Mouse (Mus musculus) neural tube, embryonic 11.5 days (tissue): ENCODE measurements around the gene Raet1e. TPM values are rescaled to one million over a fixed set of nuclear protein-coding genes. Genes with fewer than 3 reads are reported as not detected.
"Not testable (repeated sequence)": the region's sequence is repeated elsewhere in the genome, so short reads cannot be mapped to it uniquely, and the experiment has no call there.

ENCODE experiments used
- ATAC-seq: fragments of 200-750 bp; cut with Nextera tagmentation; 2 replicates; pipeline ENCODE4 v1.8.0; 2017; ENCODE audit warnings: moderate number of reproducible peaks, mild to moderate bottlenecking, moderate TSS enrichment, moderate library complexity; ENCODE audit not compliant: insufficient read depth, low FRiP score, low TSS enrichment
- DNase-seq: peaks from one replicate; pipeline ENCODE4 v3.0.0-alpha.2; 2015; ENCODE audit warnings: low spot score
- H3K27ac ChIP-seq: fragments of 300-500 bp; sonication (generic); 2 replicates; pipeline ENCODE4 v1.5.1; 2014; ENCODE audit warnings: low read depth, mild to moderate bottlenecking, low read length
- H3K27me3 ChIP-seq: fragments of 300-500 bp; sonication (generic); 2 replicates; pipeline ENCODE4 v1.6.1; 2014; ENCODE audit warnings: mild to moderate bottlenecking, low read length, mixed read lengths; ENCODE audit not compliant: control insufficient read depth, insufficient read depth
- H3K36me3 ChIP-seq: fragments of 300-500 bp; sonication (generic); 2 replicates; pipeline ENCODE4 v1.6.1; 2014; ENCODE audit warnings: mild to moderate bottlenecking, low read length, moderate library complexity, mixed read lengths; ENCODE audit not compliant: control insufficient read depth, insufficient read depth
- H3K4me1 ChIP-seq: fragments of 300-500 bp; sonication (generic); 2 replicates; pipeline ENCODE4 v1.6.1; 2014; ENCODE audit warnings: low read length, mixed read lengths; ENCODE audit not compliant: control insufficient read depth, insufficient read depth
- H3K4me2 ChIP-seq: fragments of 300-500 bp; sonication (generic); 2 replicates; pipeline ENCODE4 v1.6.1; 2014; ENCODE audit warnings: low read depth, mild to moderate bottlenecking, moderate library complexity
- H3K4me3 ChIP-seq: fragments of 300-500 bp; sonication (generic); 2 replicates; pipeline ENCODE4 v1.5.1; 2014; ENCODE audit warnings: low read depth, low read length
- H3K9ac ChIP-seq: fragments of 300-500 bp; sonication (generic); 2 replicates; pipeline ENCODE4 v1.6.1; 2014; ENCODE audit warnings: mild to moderate bottlenecking, low read length
- H3K9me3 ChIP-seq: fragments of 300-500 bp; sonication (generic); 2 replicates; pipeline ENCODE4 v1.6.1; 2016; ENCODE audit warnings: low read length; ENCODE audit not compliant: control insufficient read depth
- WGBS: fragments of 180-500 bp; shearing (Covaris S2); extraction: QIAGEN DNeasy Blood & Tissue Kit; methylation state at CpG from one replicate; pipeline ENCODE4 v1.1.7; 2014; 5-methylcytosine and 5-hydroxymethylcytosine counted together
- polyA plus RNA-seq: library from polyadenylated mRNA; unstranded; fragments of >200 nt; fragmentation: Nextera tagmentation; extraction: Ambion mirVana; gene quantifications from 2 replicates; pipeline ENCODE4 v1.2.1, GENCODE M21; 2014

Gene Raet1e
- polyA plus RNA-seq, 1 experiment from 2014 or later: 10.4 TPM

DNA sequence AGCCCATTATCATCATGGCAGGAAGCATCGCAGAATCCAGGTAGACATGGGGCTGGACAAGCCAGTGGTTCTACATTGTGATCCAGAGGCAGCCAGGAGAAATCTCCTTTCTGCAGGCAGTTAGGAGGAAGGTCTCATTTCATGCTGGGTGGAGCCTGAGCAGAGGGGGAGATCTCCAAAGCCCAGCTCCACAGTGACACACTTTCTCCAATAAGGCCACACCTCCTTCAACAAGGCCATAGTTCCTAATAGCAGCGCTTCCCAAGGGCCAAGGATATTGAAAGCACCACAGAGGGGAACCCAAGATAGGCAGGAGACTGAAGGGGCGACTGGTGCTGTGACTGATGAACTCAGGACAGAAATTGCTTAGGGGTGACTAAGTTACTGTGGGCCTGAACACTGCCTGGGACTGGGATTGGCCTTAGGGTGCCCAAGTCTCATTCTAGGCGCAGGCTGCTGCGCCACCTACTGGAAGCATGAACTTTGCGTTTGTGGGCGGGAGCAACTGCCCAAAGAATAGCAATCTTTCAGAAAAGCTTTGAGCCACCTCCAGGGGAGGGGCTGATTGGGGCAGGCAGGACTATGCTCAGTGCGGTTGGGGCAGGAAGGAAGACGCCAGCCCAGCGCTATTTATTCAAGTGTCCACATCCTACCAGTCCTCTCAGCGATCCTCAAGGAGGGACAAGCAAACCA, 244.0 kb downstream of the Raet1e start:
- H3K9me3 ChIP-seq, H3K9ac ChIP-seq, H3K4me2 ChIP-seq, H3K27ac ChIP-seq, H3K27me3 ChIP-seq, H3K4me3 ChIP-seq, H3K4me1 ChIP-seq, H3K36me3 ChIP-seq: not testable (repeated sequence)
- WGBS: 5% methylated on average over 8 of the region's 11 CpGs
- DNase-seq (peak; percentile 80), ATAC-seq (peak; percentile 75)

DNA sequence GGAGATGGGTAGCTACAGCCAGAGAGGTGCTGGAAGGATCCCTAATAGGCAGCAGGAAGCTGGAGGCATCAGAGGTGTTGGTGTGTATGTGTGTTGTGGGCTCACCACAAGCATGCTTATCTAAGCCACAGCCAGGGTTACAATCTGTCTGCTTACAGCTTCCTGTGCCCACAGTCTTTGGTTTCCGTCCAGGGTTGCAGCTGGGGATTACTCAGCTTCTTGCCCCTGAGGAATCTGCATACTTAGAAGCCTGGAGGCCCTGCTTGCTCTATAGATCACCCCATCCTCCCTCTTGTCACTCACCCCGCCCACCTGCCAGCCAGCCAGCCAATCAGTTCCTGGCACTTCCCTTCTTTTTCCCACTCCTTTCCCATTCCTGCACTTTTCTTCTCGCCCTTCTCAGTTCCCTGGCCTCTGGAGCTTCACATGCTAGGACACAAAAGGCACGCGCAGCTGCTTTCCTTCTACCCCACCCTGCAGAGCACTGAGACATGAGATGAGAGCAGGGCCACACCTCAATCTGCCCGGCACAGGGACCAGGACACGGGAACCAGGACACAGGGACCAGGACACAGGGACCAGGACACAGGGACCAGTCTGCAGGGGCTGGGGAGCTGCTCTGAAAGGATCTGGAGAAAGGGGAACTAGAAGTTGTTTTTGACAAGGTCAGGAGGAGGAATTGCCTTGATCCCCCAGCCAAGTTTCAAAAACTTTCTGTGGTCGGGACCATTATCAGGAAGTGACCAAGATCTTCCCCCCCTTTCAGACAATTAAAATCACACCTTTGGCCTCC, 255.5 kb downstream of the Raet1e start:
- H3K4me3 ChIP-seq, H3K27ac ChIP-seq, H3K36me3 ChIP-seq, H3K4me1 ChIP-seq, H3K9me3 ChIP-seq, H3K4me2 ChIP-seq, H3K9ac ChIP-seq, H3K27me3 ChIP-seq: not testable (repeated sequence)
- DNase-seq: peak; percentile 16
- ATAC-seq: peak; percentile 63
- 8% methylated on average over 1 of the region's 8 CpGs for WGBS

Other genes starting within 250 kb of the Raet1e start
- not detected in 2 replicates for gene 4930444G20Rik, start 90.5 kb upstream of the Raet1e start, polyA plus RNA-seq
- gene E030030I06Rik, start 9.3 kb upstream of the Raet1e start, polyA plus RNA-seq: 10.1 and 16.1 TPM in 2 replicates
- gene H60b, start within 50 bp of the Raet1e start, polyA plus RNA-seq: 0.32 and 0.57 TPM in 2 replicates
- gene Raet1d, start 202.0 kb downstream of the Raet1e start, polyA plus RNA-seq: 12.7 and 13.6 TPM in 2 replicates